Mouse (Mus musculus): ENCODE measurements around the gene Olfr288. TPM values are rescaled to one million over a fixed set of nuclear protein-coding genes. Genes with fewer than 3 reads are reported as not detected.

Gene Olfr288
- polyA plus RNA-seq (2014; fragmentation: Illumina TruSeq; extraction: RNeasy Lipid Tissue Mini Kit (QIAGEN cat#74804); ENCODE audit: insufficient read depth, low read depth, low replicate concordance), result not detected

DNA sequence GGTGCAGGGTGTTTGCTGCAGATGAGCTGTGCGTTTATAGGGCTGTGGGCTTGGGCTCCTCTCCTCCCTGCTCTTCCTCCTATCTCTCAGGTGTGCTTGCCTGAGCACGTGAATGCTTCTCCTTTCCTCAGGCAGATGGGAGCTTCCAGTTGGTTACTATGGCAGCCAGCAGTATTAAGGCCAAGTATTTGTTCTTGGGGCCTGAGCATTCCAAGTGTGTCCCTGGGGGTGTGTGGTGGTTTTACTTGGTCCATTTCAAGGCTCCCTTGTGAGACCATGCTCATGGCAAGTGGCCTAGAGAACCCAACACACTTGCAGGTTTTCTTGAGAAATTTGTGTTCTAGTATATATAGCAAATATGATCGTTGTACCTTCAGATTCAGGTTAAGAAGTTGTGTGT, at the start of gene Olfr288:
Gene Olfr288, minus strand, starts transcription at position 101 of the 400 bp plus-strand sequence.

GRCm38 (mm10) chr15:98234350-98234749, 39.0 kb upstream of the Olfr288 start, which contains the start of gene Olfr286:
Gene Olfr286 (minus strand): TSS chr15:98234450.

DNA sequence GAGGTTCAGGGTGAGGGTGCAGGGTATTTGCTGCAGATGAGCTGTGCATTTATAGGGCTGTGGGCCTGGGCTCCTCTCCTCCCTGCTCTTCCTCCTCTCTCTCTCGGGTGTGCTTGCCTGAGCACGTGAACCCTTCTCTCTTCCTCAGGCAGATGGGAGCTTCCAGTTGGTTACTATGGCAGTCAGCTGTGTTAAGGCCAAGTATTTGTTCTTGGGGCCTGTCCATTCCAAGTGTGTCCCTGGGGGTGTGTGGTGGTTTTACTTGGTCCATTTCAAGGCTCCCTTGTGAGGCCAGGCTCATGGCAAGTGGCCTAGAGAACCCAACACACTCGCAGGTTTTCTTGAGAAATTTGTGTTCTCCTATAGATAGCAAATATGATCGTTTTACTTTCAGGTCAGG, 25.5 kb upstream of the Olfr288 start, which contains the start of the genes Gm44579 and Olfr287:
Gene Gm44579, minus strand, starts transcription at position 101 of the 400 bp plus-strand sequence.
Gene Olfr287, minus strand, starts transcription at position 180 of the 400 bp plus-strand sequence.

GRCm38 (mm10) chr15:98166963-98167644, 28.2 kb downstream of the Olfr288 start, which contains the start of gene Ccdc184:
Gene Ccdc184 (plus strand): TSS chr15:98167158.

DNA sequence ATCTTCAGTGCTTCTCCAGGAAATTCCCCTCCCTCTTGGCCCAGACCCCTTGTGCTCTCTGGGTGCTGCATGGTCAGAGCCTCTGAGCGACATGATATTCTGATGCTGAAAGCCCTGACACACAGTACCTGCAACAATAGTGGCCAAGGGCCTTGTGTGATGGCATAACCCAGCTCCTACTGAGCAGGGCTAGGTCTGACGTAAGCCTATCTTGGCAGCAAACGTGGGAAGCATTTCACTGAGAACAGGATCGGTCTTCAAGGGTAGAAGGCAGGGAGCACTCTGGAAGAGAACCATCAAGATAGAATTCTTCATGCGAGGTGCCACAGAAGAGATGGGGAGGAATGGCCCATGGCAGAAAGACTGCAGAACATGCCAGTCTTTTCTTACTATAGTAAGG, 29.8 kb downstream of the Olfr288 start, which contains the start of gene Asb8:
Gene Asb8, minus strand, starts transcription at position 101 of the 400 bp plus-strand sequence.

Other genes starting within 250 kb of the Olfr288 start
- 22.5 TPM for gene Tmem106c, start 231.3 kb downstream of the Olfr288 start, polyA plus RNA-seq (2014; fragmentation: Illumina TruSeq; extraction: RNeasy Lipid Tissue Mini Kit (QIAGEN cat#74804); ENCODE audit: insufficient read depth, low read depth, low replicate concordance)
- 0.04 TPM for gene Col2a1, start 190.8 kb downstream of the Olfr288 start, polyA plus RNA-seq (2014; fragmentation: Illumina TruSeq; extraction: RNeasy Lipid Tissue Mini Kit (QIAGEN cat#74804); ENCODE audit: insufficient read depth, low read depth, low replicate concordance)
- gene Pfkm, start 103.0 kb downstream of the Olfr288 start, polyA plus RNA-seq (2014; fragmentation: Illumina TruSeq; extraction: RNeasy Lipid Tissue Mini Kit (QIAGEN cat#74804); ENCODE audit: insufficient read depth, low read depth, low replicate concordance), result 14.2 TPM
- gene Senp1, start 101.8 kb downstream of the Olfr288 start, polyA plus RNA-seq (2014; fragmentation: Illumina TruSeq; extraction: RNeasy Lipid Tissue Mini Kit (QIAGEN cat#74804); ENCODE audit: insufficient read depth, low read depth, low replicate concordance), result 8.0 TPM
- 16.7 TPM for gene Asb8, start 29.9 kb downstream of the Olfr288 start, polyA plus RNA-seq (2014; fragmentation: Illumina TruSeq; extraction: RNeasy Lipid Tissue Mini Kit (QIAGEN cat#74804); ENCODE audit: insufficient read depth, low read depth, low replicate concordance)
- 2.8 TPM for gene Ccdc184, start 28.4 kb downstream of the Olfr288 start, polyA plus RNA-seq (2014; fragmentation: Illumina TruSeq; extraction: RNeasy Lipid Tissue Mini Kit (QIAGEN cat#74804); ENCODE audit: insufficient read depth, low read depth, low replicate concordance)
- not detected for gene Gm44579, start 25.4 kb upstream of the Olfr288 start, polyA plus RNA-seq (2014; fragmentation: Illumina TruSeq; extraction: RNeasy Lipid Tissue Mini Kit (QIAGEN cat#74804); ENCODE audit: insufficient read depth, low read depth, low replicate concordance)
- not detected for gene Olfr287, start 25.5 kb upstream of the Olfr288 start, polyA plus RNA-seq (2014; fragmentation: Illumina TruSeq; extraction: RNeasy Lipid Tissue Mini Kit (QIAGEN cat#74804); ENCODE audit: insufficient read depth, low read depth, low replicate concordance)
- gene Olfr286, start 38.9 kb upstream of the Olfr288 start, polyA plus RNA-seq (2014; fragmentation: Illumina TruSeq; extraction: RNeasy Lipid Tissue Mini Kit (QIAGEN cat#74804); ENCODE audit: insufficient read depth, low read depth, low replicate concordance), result not detected
- gene H1fnt, start 61.8 kb upstream of the Olfr288 start, polyA plus RNA-seq (2014; fragmentation: Illumina TruSeq; extraction: RNeasy Lipid Tissue Mini Kit (QIAGEN cat#74804); ENCODE audit: insufficient read depth, low read depth, low replicate concordance), result not detected
- gene Zfp641, start 100.6 kb upstream of the Olfr288 start, polyA plus RNA-seq (2014; fragmentation: Illumina TruSeq; extraction: RNeasy Lipid Tissue Mini Kit (QIAGEN cat#74804); ENCODE audit: insufficient read depth, low read depth, low replicate concordance), result 6.0 TPM
- gene Olfr285, start 121.8 kb upstream of the Olfr288 start, polyA plus RNA-seq (2014; fragmentation: Illumina TruSeq; extraction: RNeasy Lipid Tissue Mini Kit (QIAGEN cat#74804); ENCODE audit: insufficient read depth, low read depth, low replicate concordance), result not detected
- gene Olfr284, start 145.4 kb upstream of the Olfr288 start, polyA plus RNA-seq (2014; fragmentation: Illumina TruSeq; extraction: RNeasy Lipid Tissue Mini Kit (QIAGEN cat#74804); ENCODE audit: insufficient read depth, low read depth, low replicate concordance), result not detected
- not detected for gene Olfr283, start 185.4 kb upstream of the Olfr288 start, polyA plus RNA-seq (2014; fragmentation: Illumina TruSeq; extraction: RNeasy Lipid Tissue Mini Kit (QIAGEN cat#74804); ENCODE audit: insufficient read depth, low read depth, low replicate concordance)
- not detected for gene Olfr282, start 235.7 kb upstream of the Olfr288 start, polyA plus RNA-seq (2014; fragmentation: Illumina TruSeq; extraction: RNeasy Lipid Tissue Mini Kit (QIAGEN cat#74804); ENCODE audit: insufficient read depth, low read depth, low replicate concordance)